Mouse (Mus musculus): Measurements from ENCODE around the gene Map7.

The Map7 gene

GRCm38 (mm10) chr10:20152131-20152530 is 3.9 kb downstream of the Map7 start:
- no peak for DNase-seq (ENCODE audit: low spot score in 2 of 2)

- no peak for DNase-seq (ENCODE audit: low spot score in 2 of 2)
Observed at GRCm38 (mm10) chr10:20153507-20153906, 5.2 kb downstream of the Map7 start.

- DNase-seq (ENCODE audit: low spot score in 2 of 2) = no peak
Observed at GRCm38 (mm10) chr10:20155401-20155800, 7.1 kb downstream of the Map7 start.

GRCm38 (mm10) chr10:20157021-20157726 is 8.9 kb downstream of the Map7 start:
- peak in 1 of 2 experiments; percentile 49 for DNase-seq (ENCODE audit: low spot score in 2 of 2)

- DNase-seq (ENCODE audit: low spot score in 2 of 2) = no peak
Observed at GRCm38 (mm10) chr10:20158756-20159155, 10.5 kb downstream of the Map7 start.

GRCm38 (mm10) chr10:20159308-20159707 is 11.0 kb downstream of the Map7 start:
- no peak for DNase-seq (ENCODE audit: low spot score in 2 of 2)

GRCm38 (mm10) chr10:20160914-20161313 is 12.6 kb downstream of the Map7 start:
- no peak for DNase-seq (ENCODE audit: low spot score in 2 of 2)

GRCm38 (mm10) chr10:20164810-20165209 is 16.5 kb downstream of the Map7 start:
- DNase-seq (ENCODE audit: low spot score in 2 of 2) = no peak

- DNase-seq (ENCODE audit: low spot score in 2 of 2) = peak in 1 of 2 experiments; percentile 63
Observed at GRCm38 (mm10) chr10:20166797-20167196, 18.5 kb downstream of the Map7 start.

- DNase-seq (ENCODE audit: low spot score in 2 of 2) = no peak
Observed at GRCm38 (mm10) chr10:20167467-20167866, 19.2 kb downstream of the Map7 start.

GRCm38 (mm10) chr10:20169182-20169674 is 21.0 kb downstream of the Map7 start:
- no peak for DNase-seq (ENCODE audit: low spot score in 2 of 2)

- no peak for DNase-seq (ENCODE audit: low spot score in 2 of 2)
Observed at GRCm38 (mm10) chr10:20169927-20170604, 21.8 kb downstream of the Map7 start.

GRCm38 (mm10) chr10:20170605-20171088 is 22.4 kb downstream of the Map7 start:
- peak; percentile 79 to 90 for DNase-seq (ENCODE audit: low spot score in 2 of 2)

- no peak for DNase-seq (ENCODE audit: low spot score in 2 of 2)
Observed at GRCm38 (mm10) chr10:20171209-20171608, 22.9 kb downstream of the Map7 start.

- no peak for DNase-seq (ENCODE audit: low spot score in 2 of 2)
Observed at GRCm38 (mm10) chr10:20171756-20172155, 23.5 kb downstream of the Map7 start.

GRCm38 (mm10) chr10:20173733-20174132 is 25.5 kb downstream of the Map7 start:
- DNase-seq (ENCODE audit: low spot score in 2 of 2) = no peak

GRCm38 (mm10) chr10:20176054-20176453 is 27.8 kb downstream of the Map7 start:
- no peak for DNase-seq (ENCODE audit: low spot score in 2 of 2)

- DNase-seq (ENCODE audit: low spot score in 2 of 2) = no peak
Observed at GRCm38 (mm10) chr10:20178807-20179605, 30.7 kb downstream of the Map7 start.

GRCm38 (mm10) chr10:20181198-20181597 is 32.9 kb downstream of the Map7 start:
- peak in 1 of 2 experiments; percentile 48 for DNase-seq (ENCODE audit: low spot score in 2 of 2)

- DNase-seq (ENCODE audit: low spot score in 2 of 2) = no peak
Observed at GRCm38 (mm10) chr10:20181680-20182399, 33.6 kb downstream of the Map7 start.

- DNase-seq (ENCODE audit: low spot score in 2 of 2) = no peak
Observed at GRCm38 (mm10) chr10:20184326-20184725, 36.1 kb downstream of the Map7 start.

Measured in left cerebral cortex, adult 9 months (tissue).